Mouse (Mus musculus) bone marrow macrophage, adult 2 months (primary cell): ENCODE data around the gene Gtf2f2.

ENCODE experiments used
- CTCF ChIP-seq: IDR thresholded peaks from 2 replicates; pipeline ENCODE4 v1.5.1; 2012; ENCODE audit warnings: low read depth, mild to moderate bottlenecking, low read length, moderate library complexity
- POLR2A ChIP-seq: IDR thresholded peaks from 2 replicates; pipeline ENCODE4 v1.6.1; 2012; ENCODE audit warnings: mild to moderate bottlenecking, low read depth, low read length, borderline replicate concordance

- TF ChIP-seq CTCF (no peak), POLR2A (no peak)
These were observed 118.5 kb downstream of the Gtf2f2 start for GRCm38 (mm10) chr14:75892118-75892517.
